Mouse (Mus musculus) cerebellum, adult 2 months (tissue): ENCODE data around the gene Cers6.

Experiments
- CTCF ChIP-seq: fragments of 200-500 bp; IDR thresholded peaks from 2 replicates; pipeline ENCODE4 v1.5.1; 2011; ENCODE audit warnings: low read depth, mild to moderate bottlenecking, control low read depth, low read length, moderate library complexity, borderline replicate concordance; ENCODE audit not compliant: insufficient read depth
- POLR2A ChIP-seq: fragments of 200-500 bp; IDR thresholded peaks from 2 replicates; pipeline ENCODE4 v1.6.1; 2011; ENCODE audit warnings: low read length, control low read depth, borderline replicate concordance; ENCODE audit not compliant: insufficient read depth

DNA sequence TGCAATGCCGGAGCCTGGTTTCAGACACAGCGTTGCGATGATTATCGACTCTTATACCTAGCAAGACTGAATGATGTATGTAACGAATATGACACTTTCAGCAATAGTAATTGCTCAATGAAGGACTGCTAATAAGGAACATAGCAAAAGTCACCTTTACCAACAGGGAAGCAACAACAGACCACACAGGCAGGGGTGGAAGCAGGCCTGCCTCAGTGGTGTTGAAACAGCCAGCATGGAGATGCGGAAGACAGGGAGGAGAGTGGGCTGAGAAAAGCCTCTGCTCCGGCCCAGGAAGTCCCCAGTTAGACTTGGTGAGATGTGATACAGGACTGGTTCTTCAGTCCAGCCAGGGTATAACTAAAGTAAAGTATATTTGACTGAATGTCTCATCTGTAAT is 237.9 kb downstream of the Cers6 start:
- TF ChIP-seq POLR2A (no peak), CTCF (no peak)
